Mouse (Mus musculus) B cell, adult 2 months (primary cell): Measurements from ENCODE around the gene Yy1.
"Not testable (repeated sequence)": the region's sequence is repeated elsewhere in the genome, so short reads cannot be mapped to it uniquely, and the experiment has no call there.

ENCODE experiments used
- DNase-seq, 2 experiments: peaks; one replicate each; pipeline ENCODE4 v3.0.0; 2022

Yy1 gene

GRCm38 (mm10) chr12:108827641-108828040 lies 34.9 kb downstream of the Yy1 start:
- DNase-seq, result no peak

- DNase-seq, result no peak
Measured at GRCm38 (mm10) chr12:108829636-108830035, 36.9 kb downstream of the Yy1 start.

GRCm38 (mm10) chr12:108830358-108830757 lies 37.6 kb downstream of the Yy1 start:
- no peak for DNase-seq

- DNase-seq, result no peak
Measured at GRCm38 (mm10) chr12:108831966-108832643, 39.3 kb downstream of the Yy1 start.

- no peak for DNase-seq
Measured at GRCm38 (mm10) chr12:108832851-108833250, 40.1 kb downstream of the Yy1 start.

- DNase-seq, result no peak
Measured at GRCm38 (mm10) chr12:108833408-108833807, 40.6 kb downstream of the Yy1 start.

- DNase-seq, result no peak
Measured at GRCm38 (mm10) chr12:108834337-108834736, 41.6 kb downstream of the Yy1 start.

- DNase-seq, result no peak
Measured at GRCm38 (mm10) chr12:108834786-108835185, 42.0 kb downstream of the Yy1 start.

GRCm38 (mm10) chr12:108835208-108835839 lies 42.6 kb downstream of the Yy1 start:
- DNase-seq, result no peak

GRCm38 (mm10) chr12:108835840-108836409 lies 43.2 kb downstream of the Yy1 start, which contains the start of the genes Slc25a29 and Slc25a47:
Slc25a29 (minus strand) TSS chr12:108835883.
Slc25a47 (plus strand) TSS chr12:108836046.
- DNase-seq, result peak; percentile 92 to 93

- no peak for DNase-seq
Measured at GRCm38 (mm10) chr12:108836722-108837121, 43.9 kb downstream of the Yy1 start.

GRCm38 (mm10) chr12:108841181-108841580 lies 48.4 kb downstream of the Yy1 start:
- no peak for DNase-seq

- DNase-seq, result no peak
Measured at GRCm38 (mm10) chr12:108842663-108843062, 49.9 kb downstream of the Yy1 start.

- DNase-seq, result not testable (repeated sequence)
Measured at GRCm38 (mm10) chr12:108848033-108848432, 55.3 kb downstream of the Yy1 start.

- no peak for DNase-seq
Measured at GRCm38 (mm10) chr12:108849488-108850022, 56.8 kb downstream of the Yy1 start.

- no peak for DNase-seq
Measured at GRCm38 (mm10) chr12:108850129-108850528, 57.4 kb downstream of the Yy1 start.

GRCm38 (mm10) chr12:108850886-108851285 lies 58.1 kb downstream of the Yy1 start:
- no peak for DNase-seq

GRCm38 (mm10) chr12:108852822-108853221 lies 60.0 kb downstream of the Yy1 start:
- no peak for DNase-seq

GRCm38 (mm10) chr12:108855081-108855480 lies 62.3 kb downstream of the Yy1 start:
- no peak for DNase-seq

- no peak for DNase-seq
Measured at GRCm38 (mm10) chr12:108856186-108856585, 63.4 kb downstream of the Yy1 start.

- no peak for DNase-seq
Measured at GRCm38 (mm10) chr12:108857109-108857508, 64.3 kb downstream of the Yy1 start.

- no peak for DNase-seq
Measured at GRCm38 (mm10) chr12:108857589-108858184, 64.9 kb downstream of the Yy1 start.

GRCm38 (mm10) chr12:108858486-108858885 lies 65.7 kb downstream of the Yy1 start:
- no peak for DNase-seq
